Mouse (Mus musculus) liver, embryonic 14.5 days (tissue): ENCODE measurements around the gene Ints6. TPM values are rescaled to one million over a fixed set of nuclear protein-coding genes. Genes with fewer than 3 reads are reported as not detected.

Source experiments
- ATAC-seq: fragments of 200-750 bp; cut with Nextera tagmentation; 2 replicates; pipeline ENCODE4 v1.8.0; 2017; ENCODE audit warnings: moderate number of reproducible peaks, mild to moderate bottlenecking, moderate library complexity; ENCODE audit not compliant: insufficient read depth
- DNase-seq, 3 experiments: peaks; one replicate each; pipeline ENCODE4 v3.0.0-alpha.2; 2012 to 2013; ENCODE audit warnings: low read depth in 3 of 3, low spot score in 3 of 3
- H3K27ac ChIP-seq: fragments of 300-500 bp; sonication (generic); 2 replicates; pipeline ENCODE4 v1.5.1; 2014; ENCODE audit warnings: moderate library complexity, mild to moderate bottlenecking, control low read depth, inconsistent platforms
- H3K27me3 ChIP-seq: fragments of 300-500 bp; sonication (generic); 2 replicates; pipeline ENCODE4 v1.6.1; 2014; ENCODE audit warnings: mild to moderate bottlenecking, low read length, moderate library complexity; ENCODE audit not compliant: control insufficient read depth, insufficient read depth
- H3K36me3 ChIP-seq: fragments of 300-500 bp; sonication (generic); replicated peaks from 2 replicates; pipeline ENCODE4 v1.6.1; 2014; ENCODE audit warnings: low read depth; ENCODE audit not compliant: control insufficient read depth, insufficient read depth
- H3K4me1 ChIP-seq, 2 experiments: fragments of 200-500 bp in 1 of 2; fragments of 300-500 bp in 1 of 2; sonication (generic) in 1 of 2; replicated peaks; 2 replicates each; pipeline ENCODE4 v1.6.1; 2012 to 2014; ENCODE audit warnings: antibody characterized with exemption in 1 of 2, inconsistent platforms in 1 of 2, low read length in 1 of 2; ENCODE audit not compliant: control insufficient read depth in 2 of 2, insufficient read depth in 2 of 2
- H3K4me2 ChIP-seq: fragments of 300-500 bp; sonication (generic); 2 replicates; pipeline ENCODE4 v1.6.1; 2014; ENCODE audit warnings: low read depth, mild to moderate bottlenecking, control low read depth, moderate library complexity
- H3K4me3 ChIP-seq, 2 experiments: fragments of 200-500 bp in 1 of 2; fragments of 300-500 bp in 1 of 2; sonication (generic) in 1 of 2; 2 replicates each; pipeline ENCODE4 v1.5.1; 2012 to 2014; ENCODE audit warnings: low read depth in 2 of 2, low read length in 2 of 2, mild to moderate bottlenecking in 2 of 2, control low read depth in 1 of 2, inconsistent platforms in 1 of 2, moderate library complexity in 1 of 2; ENCODE audit not compliant: insufficient read depth in 1 of 2
- H3K9ac ChIP-seq: fragments of 300-500 bp; sonication (generic); replicated peaks from 2 replicates; pipeline ENCODE4 v1.6.1; 2014; ENCODE audit warnings: mild to moderate bottlenecking, control low read depth, moderate library complexity
- H3K9me3 ChIP-seq: fragments of 300-500 bp; sonication (generic); 2 replicates; pipeline ENCODE4 v1.6.1; 2016; ENCODE audit warnings: low read length, mixed read lengths; ENCODE audit not compliant: control insufficient read depth
- CTCF ChIP-seq: IDR thresholded peaks from 2 replicates; pipeline ENCODE4 v1.5.1; 2016; ENCODE audit warnings: antibody characterized with exemption, low read depth, control low read depth
- EP300 ChIP-seq: IDR thresholded peaks from 2 replicates; pipeline ENCODE4 v1.6.1; 2016; ENCODE audit warnings: antibody characterized with exemption, low read depth
- WGBS: fragments of 180-500 bp; shearing (Covaris S2); extraction: QIAGEN DNeasy Blood & Tissue Kit; methylation state at CpG from one replicate; pipeline ENCODE4 v1.1.7; 2014; ENCODE audit not compliant: insufficient replicate concordance; 5-methylcytosine and 5-hydroxymethylcytosine counted together
- polyA plus RNA-seq, 2 experiments: library from polyadenylated mRNA; depleted of rRNA in 1 of 2; stranded (reverse) in 1 of 2; unstranded in 1 of 2; fragments of >200 nt; fragmentation: Nextera tagmentation in 1 of 2; extraction: Ambion mirVana in 1 of 2; gene quantifications; 2 replicates each; pipeline versions ENCODE4 v1.2.1 to v1.2.3; 2012 to 2014

The Ints6 gene
- polyA plus RNA-seq, 2 experiments = 8.1 to 15.3 TPM

DNA sequence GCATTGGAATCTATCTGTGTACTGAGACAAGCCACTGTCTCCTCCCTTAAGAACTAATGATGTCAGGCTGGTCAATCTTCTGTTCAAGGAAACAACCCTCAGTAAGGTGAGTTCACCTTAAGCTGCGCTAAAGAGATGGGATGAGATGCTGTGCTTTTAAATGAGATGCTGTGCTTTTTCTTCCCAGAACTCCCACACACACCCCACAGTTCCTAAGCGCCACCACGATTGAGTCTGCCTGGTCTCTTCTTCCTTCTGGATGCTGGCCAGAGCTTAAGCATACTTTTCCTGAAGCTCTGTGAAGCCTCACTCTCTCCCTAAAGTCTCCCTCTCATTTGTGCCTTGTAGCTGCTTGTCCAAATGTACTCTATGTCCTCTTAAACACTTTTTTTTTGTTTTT lies 39.8 kb upstream of the Ints6 start:
- Histone ChIP-seq H3K9ac (no peak overlapping the region), H3K27ac (no peak overlapping the region), H3K4me3 (no peak overlapping the region), H3K27me3 (no peaks in the 10 kb centered on the region), H3K36me3 (no peaks in the 10 kb centered on the region), H3K4me1 (0 out of 4 replicates have a peak, but pooled peaks cover 0 to 1% of the 10 kb centered on the region in 2 experiments), H3K4me2 (no peak overlapping the region), H3K9me3 (no peaks in the 10 kb centered on the region)
- TF ChIP-seq EP300 (no peak), CTCF (no peak)
- no peak for DNase-seq
- no peak for ATAC-seq
- WGBS = 67% methylated on average over 3 of the region's 3 CpGs

- ATAC-seq (no peak), DNase-seq (no peak)
- no peak overlapping the region for H3K9ac ChIP-seq
- H3K9me3 ChIP-seq = no peaks in the 10 kb centered on the region
- 0 out of 4 replicates have a peak, but pooled peaks cover 0 to 2% of the 10 kb centered on the region in 2 experiments for H3K4me1 ChIP-seq
- no peaks in the 10 kb centered on the region for H3K27me3 ChIP-seq
- no peaks in the 10 kb centered on the region for H3K36me3 ChIP-seq
- 24% methylated on average over 4 of the region's 4 CpGs for WGBS
- no peak overlapping the region for H3K4me2 ChIP-seq
- no peak for TF ChIP-seq EP300
- no peak for TF ChIP-seq CTCF
- H3K4me3 ChIP-seq = no peak overlapping the region
- no peak overlapping the region for H3K27ac ChIP-seq
These were observed 37.7 kb upstream of the Ints6 start for GRCm38 (mm10) chr14:62798608-62799101.

DNA sequence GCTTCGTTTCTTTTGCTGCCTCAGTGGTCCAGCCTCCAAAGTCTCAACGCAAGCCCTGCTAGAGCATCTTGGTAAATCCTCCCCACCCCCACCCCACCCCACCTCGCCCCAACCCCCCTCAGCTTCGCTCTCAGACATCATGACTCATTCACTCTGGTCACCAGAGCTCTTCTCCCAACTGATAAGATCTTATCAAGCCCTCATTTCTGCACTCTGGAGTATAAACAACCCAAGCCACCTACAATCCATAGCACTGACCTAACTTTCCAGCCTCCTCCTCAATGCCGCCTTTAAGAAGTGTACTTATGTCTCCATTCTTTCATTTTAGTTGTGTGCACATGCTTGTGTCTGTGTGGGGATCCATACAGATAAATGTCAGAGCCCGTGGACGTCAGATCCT lies 34.8 kb upstream of the Ints6 start:
- 39% methylated on average over 7 of the region's 7 CpGs for WGBS
- ATAC-seq = no peak
- H3K9ac ChIP-seq = no peak overlapping the region

GRCm38 (mm10) chr14:62789282-62789681 lies 28.3 kb upstream of the Ints6 start:
- WGBS = 24% methylated on average over 4 of the region's 4 CpGs
- Histone ChIP-seq H3K27ac (no peak overlapping the region), H3K4me3 (no peak overlapping the region), H3K27me3 (no peaks in the 10 kb centered on the region), H3K9ac (no peak overlapping the region), H3K9me3 (no peaks in the 10 kb centered on the region), H3K36me3 (no peaks in the 10 kb centered on the region), H3K4me2 (no peak overlapping the region), H3K4me1 (peaks cover 0 to 2% of the 10 kb centered on the region in 2 experiments; a peak in 1 of 4 replicates)
- ATAC-seq (no peak), DNase-seq (no peak)
- TF ChIP-seq EP300 = no peak
- no peak for TF ChIP-seq CTCF

More for the DNA sequence above, 34.8 kb upstream of the Ints6 start:
- TF ChIP-seq CTCF (no peak), EP300 (no peak)
- no peak for DNase-seq
- no peak overlapping the region for H3K27ac ChIP-seq
- H3K9me3 ChIP-seq = no peaks in the 10 kb centered on the region
- no peaks in the 10 kb centered on the region for H3K36me3 ChIP-seq
- H3K4me2 ChIP-seq = no peak overlapping the region
- H3K4me3 ChIP-seq = no peak overlapping the region
- no peaks in the 10 kb centered on the region for H3K27me3 ChIP-seq
- 0 out of 4 replicates have a peak, but pooled peaks cover 0 to 2% of the 10 kb centered on the region in 2 experiments for H3K4me1 ChIP-seq

DNA sequence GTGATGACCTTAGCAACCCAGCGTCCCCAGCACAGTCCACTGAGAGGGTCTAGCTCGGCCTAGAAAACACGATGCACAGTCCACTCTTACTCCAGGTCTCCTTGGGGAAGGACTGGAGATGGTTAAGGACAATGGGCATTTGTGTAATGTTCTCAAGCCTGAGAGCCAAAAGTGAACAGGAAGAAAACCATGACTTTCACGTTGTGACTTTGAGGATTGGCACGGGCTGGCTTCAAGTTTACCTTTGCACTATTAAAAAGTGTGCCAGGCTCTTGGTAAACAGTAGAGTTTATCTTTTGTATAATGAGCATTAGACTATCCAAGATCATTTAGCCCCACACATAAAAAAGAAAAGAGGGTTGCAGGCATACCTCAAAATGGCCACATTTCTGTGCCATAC lies 22.0 kb upstream of the Ints6 start:
- Histone ChIP-seq H3K4me2 (no peak overlapping the region), H3K36me3 (no peaks in the 10 kb centered on the region), H3K9ac (no peak overlapping the region), H3K9me3 (no peaks in the 10 kb centered on the region), H3K27ac (no peak overlapping the region), H3K27me3 (no peaks in the 10 kb centered on the region), H3K4me1 (peaks cover 10 to 19% of the 10 kb centered on the region in 2 experiments; a peak in 3 of 4 replicates), H3K4me3 (no peak overlapping the region)
- DNase-seq (no peak), ATAC-seq (no peak)
- no peak for TF ChIP-seq CTCF
- no peak for TF ChIP-seq EP300
- 77% methylated on average over 5 of the region's 5 CpGs for WGBS
